Mouse (Mus musculus) MEL (cell line): ENCODE results near the gene 4933421I07Rik. TPM values are rescaled to one million over a fixed set of nuclear protein-coding genes. Genes with fewer than 3 reads are reported as not detected.

Experiments used
- DNase-seq: peaks from one replicate; pipeline ENCODE4 v3.0.0; 2011; ENCODE audit warnings: low read depth, low spot score
- H3K27ac ChIP-seq: 2 replicates; pipeline ENCODE4 v1.5.1; 2012; ENCODE audit warnings: low read depth, mild to moderate bottlenecking, control low read depth, low read length, moderate library complexity; ENCODE audit not compliant: control insufficient read depth
- H3K27me3 ChIP-seq, 2 experiments: fragments of 150-350 bp in 1 of 2; sonication (generic) in 1 of 2; 2 replicates each; pipeline ENCODE4 v1.6.1; 2012; ENCODE audit warnings: low read length in 2 of 2, mild to moderate bottlenecking in 2 of 2, improper control_type of control experiment in 1 of 2, moderate library complexity in 1 of 2; ENCODE audit not compliant: insufficient read depth in 2 of 2, control insufficient read depth in 1 of 2
- H3K36me3 ChIP-seq, 2 experiments: 2 replicates each; pipeline ENCODE4 v1.6.1; 2012 to 2014; ENCODE audit warnings: low read length in 2 of 2, improper control_type of control experiment in 1 of 2, inconsistent platforms in 1 of 2, mild to moderate bottlenecking in 1 of 2; ENCODE audit not compliant: insufficient read depth in 2 of 2, control insufficient read depth in 1 of 2
- H3K4me1 ChIP-seq, 2 experiments: fragments of 150-350 bp in 1 of 2; sonication (generic) in 1 of 2; 2 replicates each; pipeline ENCODE4 v1.6.1; 2012; ENCODE audit warnings: low read length in 2 of 2, improper control_type of control experiment in 1 of 2, mild to moderate bottlenecking in 1 of 2; ENCODE audit not compliant: insufficient read depth in 2 of 2, control insufficient read depth in 1 of 2
- H3K4me3 ChIP-seq, 2 experiments: fragments of 150-350 bp in 1 of 2; sonication (generic) in 1 of 2; 2 replicates each; pipeline ENCODE4 v1.5.1; 2012; ENCODE audit warnings: low read depth in 2 of 2, low read length in 2 of 2, mild to moderate bottlenecking in 2 of 2, moderate library complexity in 2 of 2, control low read depth in 1 of 2, improper control_type of control experiment in 1 of 2; ENCODE audit not compliant: control insufficient read depth in 1 of 2, insufficient read depth in 1 of 2
- H3K79me2 ChIP-seq: 2 replicates; pipeline ENCODE4 v1.6.1; 2012; ENCODE audit warnings: mild to moderate bottlenecking, low read length, moderate library complexity; ENCODE audit not compliant: control insufficient read depth, poor library complexity, insufficient read depth
- H3K9ac ChIP-seq: 2 replicates; pipeline ENCODE4 v1.6.1; 2012; ENCODE audit warnings: low read depth, mild to moderate bottlenecking, control low read depth, low read length, moderate library complexity; ENCODE audit not compliant: control insufficient read depth, poor library complexity, severe bottlenecking
- H3K9me3 ChIP-seq: fragments of 150-350 bp; sonication (generic); replicated peaks from 2 replicates; pipeline ENCODE4 v1.6.1; 2012; ENCODE audit warnings: mild to moderate bottlenecking, low read length, improper control_type of control experiment, moderate library complexity; ENCODE audit not compliant: insufficient read depth
- CHD2 ChIP-seq: IDR thresholded peaks from 2 replicates; pipeline ENCODE4 v1.6.1; 2011; ENCODE audit warnings: low read length, improper control_type of control experiment
- CTCF ChIP-seq, 3 experiments: IDR thresholded peaks in 2 of 3; conservative IDR thresholded peaks in 1 of 3; 2 replicates each; pipeline ENCODE4 v1.5.1; 2011 to 2012; ENCODE audit warnings: low read length in 3 of 3, low read depth in 2 of 3, mild to moderate bottlenecking in 2 of 3, improper control_type of control experiment in 1 of 3, inconsistent platforms in 1 of 3, mixed read lengths in 1 of 3, moderate library complexity in 1 of 3; ENCODE audit not compliant: control insufficient read depth in 1 of 3, insufficient read depth in 1 of 3, poor library complexity in 1 of 3, severe bottlenecking in 1 of 3
- E2F4 ChIP-seq: IDR thresholded peaks from 2 replicates; pipeline ENCODE4 v1.6.1; 2011; ENCODE audit warnings: low read depth, low read length, improper control_type of control experiment, borderline replicate concordance
- ETS1 ChIP-seq: IDR thresholded peaks from 2 replicates; pipeline ENCODE4 v1.6.1; 2012; ENCODE audit warnings: low read depth, mild to moderate bottlenecking, inconsistent platforms, low read length, improper control_type of control experiment, moderate library complexity
- GABPA ChIP-seq: IDR thresholded peaks from 2 replicates; pipeline ENCODE4 v1.6.1; 2012; ENCODE audit warnings: low read depth, mild to moderate bottlenecking, inconsistent platforms, low read length, improper control_type of control experiment, moderate library complexity
- GATA1 ChIP-seq: IDR thresholded peaks from 2 replicates; pipeline ENCODE4 v1.6.1; 2011; ENCODE audit warnings: low read depth, low read length, improper control_type of control experiment
- HCFC1 ChIP-seq: IDR thresholded peaks from 2 replicates; pipeline ENCODE4 v1.6.1; 2012; ENCODE audit warnings: low read depth, mild to moderate bottlenecking, inconsistent platforms, low read length, improper control_type of control experiment, moderate library complexity
- JUND ChIP-seq: IDR thresholded peaks from 2 replicates; pipeline ENCODE4 v1.6.1; 2011; ENCODE audit warnings: low read depth, mild to moderate bottlenecking, improper control_type of control experiment, low read length
- KAT2A ChIP-seq: conservative IDR thresholded peaks from 2 replicates; pipeline ENCODE4 v1.6.1; 2012; ENCODE audit warnings: low read depth, low read length, improper control_type of control experiment, inconsistent platforms
- MAX ChIP-seq: IDR thresholded peaks from 2 replicates; pipeline ENCODE4 v1.6.1; 2011; ENCODE audit warnings: low read length, improper control_type of control experiment
- MAZ ChIP-seq: IDR thresholded peaks from 2 replicates; pipeline ENCODE4 v1.6.1; 2012; ENCODE audit warnings: low read depth, mild to moderate bottlenecking, inconsistent platforms, low read length, improper control_type of control experiment
- MEF2A ChIP-seq: IDR thresholded peaks from 2 replicates; pipeline ENCODE4 v1.6.1; 2014; ENCODE audit warnings: low read depth, mild to moderate bottlenecking, inconsistent platforms, low read length, improper control_type of control experiment; ENCODE audit not compliant: poor library complexity, insufficient replicate concordance, severe bottlenecking; ENCODE audit errors: extremely low read depth
- MXI1 ChIP-seq: IDR thresholded peaks from 2 replicates; pipeline ENCODE4 v1.6.1; 2011; ENCODE audit warnings: mild to moderate bottlenecking, low read depth, low read length, improper control_type of control experiment
- MYC ChIP-seq: IDR thresholded peaks from 2 replicates; pipeline ENCODE4 v1.6.1; 2011; ENCODE audit warnings: low read depth, mild to moderate bottlenecking, low read length, improper control_type of control experiment, moderate library complexity
- POLR2A ChIP-seq, 2 experiments: IDR thresholded peaks; 2 replicates each; pipeline ENCODE4 v1.6.1; 2011 to 2012; ENCODE audit warnings: low read length in 2 of 2, mild to moderate bottlenecking in 2 of 2, control low read depth in 1 of 2, improper control_type of control experiment in 1 of 2, low read depth in 1 of 2, moderate library complexity in 1 of 2; ENCODE audit not compliant: control insufficient read depth in 1 of 2, insufficient read depth in 1 of 2, poor library complexity in 1 of 2
- POLR2AphosphoS2 ChIP-seq: IDR thresholded peaks from 2 replicates; pipeline ENCODE4 v1.6.1; 2011; ENCODE audit warnings: low read length, improper control_type of control experiment
- RCOR1 ChIP-seq: IDR thresholded peaks from 2 replicates; pipeline ENCODE4 v1.6.1; 2012; ENCODE audit warnings: low read depth, mild to moderate bottlenecking, inconsistent platforms, low read length, improper control_type of control experiment
- SIN3A ChIP-seq: IDR thresholded peaks from 2 replicates; pipeline ENCODE4 v1.6.1; 2012; ENCODE audit warnings: low read length, improper control_type of control experiment, inconsistent platforms
- SMC3 ChIP-seq: IDR thresholded peaks from 2 replicates; pipeline ENCODE4 v1.6.1; 2011; ENCODE audit warnings: low read depth, low read length, improper control_type of control experiment
- TAL1 ChIP-seq: IDR thresholded peaks from 2 replicates; pipeline ENCODE4 v1.6.1; 2012; ENCODE audit warnings: mild to moderate bottlenecking, inconsistent platforms, low read length, moderate library complexity, mixed read lengths
- TBP ChIP-seq: IDR thresholded peaks from 2 replicates; pipeline ENCODE4 v1.8.0; 2011; ENCODE audit warnings: low read depth, low read length, improper control_type of control experiment
- TCF12 ChIP-seq: IDR thresholded peaks from 2 replicates; pipeline ENCODE4 v1.6.1; 2014; ENCODE audit warnings: low read depth, mild to moderate bottlenecking, inconsistent platforms, low read length, improper control_type of control experiment, moderate library complexity
- UBTF ChIP-seq: IDR thresholded peaks from 2 replicates; pipeline ENCODE4 v1.6.1; 2012; ENCODE audit warnings: low read depth, mild to moderate bottlenecking, inconsistent platforms, low read length, improper control_type of control experiment, moderate library complexity, borderline replicate concordance; ENCODE audit not compliant: insufficient read depth
- USF2 ChIP-seq, 2 experiments: IDR thresholded peaks; 2 replicates each; pipeline ENCODE4 v1.6.1; 2011 to 2012; ENCODE audit warnings: improper control_type of control experiment in 2 of 2, low read length in 2 of 2, borderline replicate concordance in 1 of 2, inconsistent platforms in 1 of 2, low read depth in 1 of 2, mild to moderate bottlenecking in 1 of 2; ENCODE audit not compliant: insufficient read depth in 1 of 2
- ZC3H11A ChIP-seq: IDR thresholded peaks from 2 replicates; pipeline ENCODE4 v1.6.1; 2012; ENCODE audit warnings: low read depth, mild to moderate bottlenecking, inconsistent platforms, low read length, improper control_type of control experiment
- ZMIZ1 ChIP-seq: IDR thresholded peaks from 2 replicates; pipeline ENCODE4 v1.6.1; 2012; ENCODE audit warnings: low read depth, mild to moderate bottlenecking, inconsistent platforms, low read length, improper control_type of control experiment, moderate library complexity
- polyA plus RNA-seq, 2 experiments: library from polyadenylated mRNA; stranded (reverse) in 1 of 2; unstranded in 1 of 2; fragments of >175 nt in 1 of 2; fragments of >200 nt in 1 of 2; gene quantifications; 2 replicates each; pipeline versions ENCODE4 v1.2.1 to v1.2.4; 2012; ENCODE audit warnings: low replicate concordance in 2 of 2, low read depth in 1 of 2; ENCODE audit not compliant: insufficient read length in 2 of 2, insufficient read depth in 1 of 2, missing spikeins in 1 of 2
- total RNA-seq: library from RNA; depleted of rRNA; stranded (reverse); fragments of 300-350 nt; gene quantifications from 2 replicates; pipeline ENCODE4 v1.2.3, GENCODE M21; 2012

Gene 4933421I07Rik
- total and polyA plus RNA-seq, 3 experiments, result not detected

- Histone ChIP-seq H3K4me3 (no peak overlapping the region), H3K27ac (no peak overlapping the region), H3K4me1 (no peaks in the 10 kb centered on the region), H3K27me3 (no peaks in the 10 kb centered on the region), H3K36me3 (no peaks in the 10 kb centered on the region; a peak in 1 of 4 replicates), H3K9me3 (no peaks in the 10 kb centered on the region), H3K79me2 (peaks cover 1% of the 10 kb centered on the region; the same call in 1 of the 2 replicates), H3K9ac (no peak overlapping the region)
- no peak for TF ChIP-seq SIN3A
- TF ChIP-seq UBTF, result no peak
- TF ChIP-seq HCFC1, result no peak
- TF ChIP-seq ZC3H11A, result no peak
- TF ChIP-seq ETS1, result no peak
- no peak for TF ChIP-seq POLR2AphosphoS2
- TF ChIP-seq SMC3, result no peak
- no peak for TF ChIP-seq CTCF (IDR thresholded peaks at IDR 0.05 in 2 of 3, conservative IDR thresholded peaks at IDR 0.05 in 1 of 3; ENCODE audit: control insufficient read depth in 1 of 3, insufficient read depth in 1 of 3, low read depth in 2 of 3, low read length in 3 of 3, poor library complexity in 1 of 3, severe bottlenecking in 1 of 3)
- DNase-seq, result no peak
Measured at GRCm38 (mm10) chr7:42496202-42496601, 48.3 kb upstream of the 4933421I07Rik start.

- H3K9ac ChIP-seq, result no peak overlapping the region
- no peaks in the 10 kb centered on the region for H3K4me1 ChIP-seq
- no peaks in the 10 kb centered on the region for H3K27me3 ChIP-seq
- H3K27ac ChIP-seq, result no peak overlapping the region
- TF ChIP-seq USF2 (IDR thresholded peaks at IDR 0.05; ENCODE audit: borderline replicate concordance in 1 of 2, insufficient read depth in 1 of 2, low read depth in 1 of 2, low read length in 2 of 2), result no peak
- TF ChIP-seq MXI1, result no peak
- TF ChIP-seq E2F4, result no peak
- no peak for TF ChIP-seq POLR2A (IDR thresholded peaks at IDR 0.05; ENCODE audit: control insufficient read depth in 1 of 2, insufficient read depth in 1 of 2, low read depth in 1 of 2, low read length in 2 of 2, poor library complexity in 1 of 2)
- TF ChIP-seq SMC3, result no peak
- no peak for TF ChIP-seq CHD2
- TF ChIP-seq UBTF, result no peak
- TF ChIP-seq TBP, result no peak
- DNase-seq, result no peak
- no peaks in the 10 kb centered on the region for H3K9me3 ChIP-seq
- no peak overlapping the region for H3K4me3 ChIP-seq
- peaks cover 1% of the 10 kb centered on the region; the same call in 1 of the 2 replicates for H3K79me2 ChIP-seq
- no peaks in the 10 kb centered on the region; a peak in 1 of 4 replicates for H3K36me3 ChIP-seq
Measured at GRCm38 (mm10) chr7:42490859-42491258, 42.9 kb upstream of the 4933421I07Rik start.

DNA sequence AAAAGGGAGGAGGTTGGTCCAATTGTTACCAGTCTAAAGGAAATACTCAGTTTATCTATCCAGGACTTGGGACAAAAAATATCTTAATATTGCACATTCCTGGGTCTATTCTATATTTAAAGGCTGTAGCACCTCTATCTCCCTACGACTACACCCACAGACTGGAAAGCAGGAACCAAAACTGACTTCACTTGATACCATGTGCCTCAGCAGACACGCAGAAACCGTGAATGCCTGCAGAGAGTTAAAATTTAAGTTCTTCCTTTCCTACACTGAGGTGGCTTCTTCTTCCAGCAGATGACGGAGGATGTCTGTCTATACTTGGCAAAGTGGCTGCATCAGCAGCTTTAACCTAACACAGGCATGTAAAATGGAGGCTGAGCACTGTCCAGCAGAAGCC is 42.4 kb upstream of the 4933421I07Rik start:
- no peaks in the 10 kb centered on the region for H3K4me1 ChIP-seq
- peaks cover 1% of the 10 kb centered on the region; the same call in 1 of the 2 replicates for H3K79me2 ChIP-seq
- no peaks in the 10 kb centered on the region for H3K27me3 ChIP-seq
- no peak overlapping the region for H3K9ac ChIP-seq
- no peaks in the 10 kb centered on the region; a peak in 1 of 4 replicates for H3K36me3 ChIP-seq
- no peak overlapping the region for H3K4me3 ChIP-seq
- H3K9me3 ChIP-seq, result no peaks in the 10 kb centered on the region
- no peak overlapping the region for H3K27ac ChIP-seq
- DNase-seq, result no peak
- TF ChIP-seq TBP, result no peak
- TF ChIP-seq MYC, result no peak
- TF ChIP-seq TAL1, result no peak
- no peak for TF ChIP-seq RCOR1
- TF ChIP-seq GATA1, result no peak
- TF ChIP-seq POLR2A (IDR thresholded peaks at IDR 0.05; ENCODE audit: control insufficient read depth in 1 of 2, insufficient read depth in 1 of 2, low read depth in 1 of 2, low read length in 2 of 2, poor library complexity in 1 of 2), result no peak
- no peak for TF ChIP-seq ZC3H11A
- TF ChIP-seq KAT2A, result no peak
- no peak for TF ChIP-seq SMC3
- TF ChIP-seq GABPA, result no peak
- TF ChIP-seq TCF12, result no peak
- no peak for TF ChIP-seq MEF2A
- no peak for TF ChIP-seq JUND
- no peak for TF ChIP-seq ETS1
- no peak for TF ChIP-seq ZMIZ1
- TF ChIP-seq MAX, result no peak
- no peak for TF ChIP-seq MAZ
